Mouse (Mus musculus) embryonic fibroblast, embryonic 13.5 days (primary cell): ENCODE measurements around the gene Nuak2. TPM values are rescaled to one million over a fixed set of nuclear protein-coding genes. Genes with fewer than 3 reads are reported as not detected.
A peak's percentile ranks its signal among the peaks of the same experiment; 100 is the strongest.

ENCODE experiments used
- H3K27ac ChIP-seq: 2 replicates; pipeline ENCODE4 v1.5.1; 2012; ENCODE audit warnings: low read length, control low read depth, inconsistent platforms; ENCODE audit not compliant: insufficient read depth
- H3K4me1 ChIP-seq: 2 replicates; pipeline ENCODE4 v1.6.1; 2011; ENCODE audit warnings: low read length; ENCODE audit not compliant: control insufficient read depth, insufficient read depth
- H3K4me3 ChIP-seq: 2 replicates; pipeline ENCODE4 v1.5.1; 2011; ENCODE audit warnings: mild to moderate bottlenecking, control low read depth, low read length; ENCODE audit not compliant: insufficient read depth
- CTCF ChIP-seq: IDR thresholded peaks from 2 replicates; pipeline ENCODE4 v1.5.1; 2011; ENCODE audit warnings: mild to moderate bottlenecking, control low read depth, low read length, moderate library complexity, borderline replicate concordance; ENCODE audit not compliant: insufficient read depth
- POLR2A ChIP-seq: IDR thresholded peaks from 2 replicates; pipeline ENCODE4 v1.6.1; 2011; ENCODE audit warnings: low read depth, mild to moderate bottlenecking, control low read depth, low read length, moderate library complexity
- polyA plus RNA-seq: library from polyadenylated mRNA; stranded (reverse); fragments of >200 nt; gene quantifications from 2 replicates; pipeline ENCODE4 v1.2.4, GENCODE M21; 2011; ENCODE audit warnings: low read depth; ENCODE audit not compliant: missing spikeins, insufficient read length

The Nuak2 gene
- polyA plus RNA-seq, 1 experiment = 9.2 TPM

DNA sequence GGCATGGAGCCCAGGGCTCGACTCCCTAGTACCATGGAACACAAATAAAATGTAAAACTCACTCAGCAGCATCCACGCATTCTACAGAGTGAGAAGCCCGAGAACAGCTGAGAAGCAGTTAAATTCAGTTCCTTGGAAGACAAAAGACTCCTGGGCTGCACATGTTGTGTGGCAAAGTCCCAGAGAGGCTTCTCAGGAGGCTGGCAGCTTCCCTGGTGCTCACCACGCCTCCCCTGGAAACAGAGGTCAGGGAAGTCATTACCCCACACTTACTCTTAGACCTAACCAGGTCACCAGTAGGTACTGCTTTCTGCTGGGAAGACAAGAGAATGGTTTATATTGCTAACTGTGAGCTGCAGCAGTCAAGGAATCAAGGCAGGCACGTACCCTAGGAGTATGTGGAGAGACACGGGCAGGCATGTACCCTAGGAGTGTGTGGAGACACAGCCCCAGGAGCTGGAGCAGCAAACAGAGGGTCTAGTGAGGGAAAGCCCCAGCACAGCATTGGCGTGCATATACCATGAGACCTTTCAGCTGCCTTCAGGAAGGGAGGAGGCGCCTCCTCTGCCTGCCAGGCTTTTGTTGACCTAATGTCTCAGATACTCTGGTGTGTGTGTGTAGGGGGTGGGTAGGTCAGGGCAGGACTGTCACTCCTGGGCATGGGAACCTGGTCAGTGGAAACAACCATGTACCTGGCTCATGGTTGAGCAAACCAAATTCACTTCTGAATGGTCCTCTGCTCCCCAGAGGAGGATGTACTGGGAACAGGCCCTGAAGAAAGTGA lies 55.6 kb downstream of the Nuak2 start:
- peaks cover 9% of the 10 kb centered on the region; the same call in 1 of the 2 replicates for H3K4me1 ChIP-seq
- TF ChIP-seq POLR2A (no peak), CTCF (no peak)
- H3K27ac ChIP-seq = no peak overlapping the region
- H3K4me3 ChIP-seq = no peak overlapping the region

DNA sequence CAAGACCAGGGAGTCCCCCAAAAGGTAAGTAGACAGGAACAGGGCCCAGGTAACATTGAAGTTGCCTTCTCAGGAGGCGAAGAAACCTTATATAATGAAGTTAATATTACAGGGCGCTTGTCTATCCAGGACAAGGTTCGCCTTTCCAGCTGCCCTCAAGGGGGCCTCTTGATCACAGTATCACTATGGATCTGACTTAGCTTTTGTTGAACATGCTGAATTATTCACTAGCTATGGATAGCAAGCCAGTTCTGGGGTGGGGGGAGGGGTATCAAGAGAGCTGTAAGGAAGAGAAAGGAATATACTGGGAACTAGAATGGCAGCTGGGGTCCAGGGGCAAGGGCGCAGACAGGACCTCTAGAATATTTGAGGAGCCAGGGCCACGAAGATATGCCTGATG lies 56.4 kb downstream of the Nuak2 start:
- no peak overlapping the region for H3K27ac ChIP-seq
- no peak for TF ChIP-seq POLR2A
- TF ChIP-seq CTCF = no peak
- peaks cover 15% of the 10 kb centered on the region for H3K4me1 ChIP-seq
- H3K4me3 ChIP-seq = no peak overlapping the region

DNA sequence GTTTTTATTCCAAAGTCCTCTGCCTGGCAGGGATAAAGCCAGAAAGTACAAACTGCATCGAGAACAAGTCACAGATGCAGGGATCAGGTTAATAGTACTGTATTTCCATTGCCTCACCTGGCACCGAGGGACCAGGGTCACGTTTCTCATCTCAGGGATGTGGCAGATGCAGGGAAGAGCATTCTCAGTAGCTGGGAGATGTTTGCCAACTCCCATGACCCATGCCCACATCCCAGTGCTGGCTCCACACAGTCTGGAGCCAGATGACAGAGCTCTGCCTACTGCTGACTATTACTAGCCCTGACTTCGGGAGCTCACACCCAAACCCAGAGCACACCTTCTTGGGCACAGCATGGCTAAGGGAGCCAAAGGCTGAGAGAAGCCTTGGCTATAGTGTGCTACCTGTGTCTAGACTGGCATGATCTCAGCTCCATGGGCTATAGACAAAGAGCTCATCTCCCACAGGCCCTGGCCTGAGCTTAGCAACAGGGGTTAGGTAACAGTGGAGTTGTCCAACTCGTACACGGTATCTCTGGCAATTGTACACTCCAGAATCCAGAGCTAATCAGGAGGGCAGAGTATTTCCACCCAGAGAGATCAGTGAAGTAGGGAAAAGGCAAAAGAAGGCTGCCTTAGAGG lies 57.1 kb downstream of the Nuak2 start:
- TF ChIP-seq POLR2A (no peak), CTCF (no peak)
- Histone ChIP-seq H3K27ac (no peak overlapping the region), H3K4me1 (peaks cover 15% of the 10 kb centered on the region), H3K4me3 (no peak overlapping the region)

DNA sequence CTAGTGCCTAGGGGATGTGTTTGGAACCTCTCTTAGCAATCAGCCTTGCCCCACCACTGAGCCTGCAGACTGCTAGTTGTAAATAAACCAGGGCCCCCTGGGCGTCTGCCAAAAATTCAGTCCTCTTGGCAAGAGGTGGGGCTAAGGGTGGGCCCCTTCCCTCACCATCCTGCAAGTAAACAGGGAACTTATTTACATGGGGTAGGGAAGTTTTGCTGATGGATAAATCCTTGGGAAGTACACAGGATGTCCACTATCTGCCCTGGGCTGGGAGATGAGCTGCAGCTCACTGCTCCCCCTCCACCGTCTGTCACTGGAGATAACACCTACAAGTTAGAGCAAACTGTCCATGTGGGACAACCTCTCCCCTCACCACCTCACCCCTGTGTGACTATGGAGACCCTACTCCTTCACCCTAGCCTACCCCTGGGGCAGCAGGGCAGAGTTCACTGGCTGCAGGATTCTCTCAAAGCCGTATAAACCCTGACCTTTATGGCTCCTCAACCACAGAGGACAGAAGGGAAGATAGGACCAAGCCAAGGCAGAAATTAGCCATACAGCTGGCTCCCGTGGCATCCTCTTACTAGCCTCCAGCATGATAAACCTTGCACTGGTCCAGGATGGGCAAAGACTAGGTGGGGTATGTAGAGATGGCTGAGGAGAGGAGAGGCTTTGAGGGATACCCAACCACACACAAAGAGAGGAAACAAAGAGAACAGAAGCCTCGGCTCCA lies 58.4 kb downstream of the Nuak2 start:
- Histone ChIP-seq H3K4me3 (no peak overlapping the region), H3K4me1 (peaks cover 18% of the 10 kb centered on the region), H3K27ac (no peak overlapping the region)

DNA sequence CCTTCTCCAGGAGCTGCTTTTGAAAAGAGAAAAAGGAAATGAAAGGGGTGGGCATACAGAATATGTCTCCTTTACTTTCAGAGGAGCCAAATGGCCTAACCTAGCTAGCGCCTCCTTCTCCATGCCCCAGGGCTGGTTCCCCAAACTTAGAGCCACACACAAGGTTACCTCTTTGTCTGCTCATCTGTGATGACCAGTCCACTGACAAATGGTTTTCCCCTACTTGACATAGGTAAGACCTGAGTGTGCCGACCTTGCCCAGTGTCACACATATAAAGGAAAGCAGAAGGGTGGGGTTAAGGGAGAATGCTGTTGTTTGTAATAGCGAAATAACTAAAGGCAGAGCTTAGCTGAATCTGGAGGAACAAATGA lies 58.9 kb downstream of the Nuak2 start:
- H3K27ac ChIP-seq = no peak overlapping the region
- TF ChIP-seq POLR2A (no peak), CTCF (no peak)
- H3K4me1 ChIP-seq = peaks cover 18% of the 10 kb centered on the region
- no peak overlapping the region for H3K4me3 ChIP-seq

More for the DNA sequence above, 58.4 kb downstream of the Nuak2 start:
- TF ChIP-seq POLR2A = no peak
- no peak for TF ChIP-seq CTCF

DNA sequence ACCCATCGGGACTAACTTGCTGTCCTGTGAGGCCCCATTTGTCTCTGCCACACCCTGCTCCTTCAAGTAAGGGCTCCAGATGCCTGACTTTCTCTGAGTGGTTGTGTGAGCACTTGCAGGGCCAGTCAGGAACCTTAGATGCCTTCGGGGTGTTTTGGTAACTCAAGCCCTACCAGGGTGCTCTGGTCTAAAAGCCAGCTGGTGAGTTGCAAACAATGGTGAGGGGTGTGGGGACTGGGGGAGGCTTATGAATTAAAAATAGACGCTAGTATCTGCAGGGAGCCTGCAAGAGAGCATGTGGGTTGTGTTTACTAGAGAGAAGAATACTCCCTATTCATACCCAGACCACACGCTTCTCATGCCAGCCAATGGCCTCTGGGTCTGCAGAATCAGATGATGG lies 59.3 kb downstream of the Nuak2 start:
- H3K27ac ChIP-seq = no peak overlapping the region
- peaks cover 18% of the 10 kb centered on the region for H3K4me1 ChIP-seq
- TF ChIP-seq POLR2A (no peak), CTCF (no peak)
- H3K4me3 ChIP-seq = no peak overlapping the region

DNA sequence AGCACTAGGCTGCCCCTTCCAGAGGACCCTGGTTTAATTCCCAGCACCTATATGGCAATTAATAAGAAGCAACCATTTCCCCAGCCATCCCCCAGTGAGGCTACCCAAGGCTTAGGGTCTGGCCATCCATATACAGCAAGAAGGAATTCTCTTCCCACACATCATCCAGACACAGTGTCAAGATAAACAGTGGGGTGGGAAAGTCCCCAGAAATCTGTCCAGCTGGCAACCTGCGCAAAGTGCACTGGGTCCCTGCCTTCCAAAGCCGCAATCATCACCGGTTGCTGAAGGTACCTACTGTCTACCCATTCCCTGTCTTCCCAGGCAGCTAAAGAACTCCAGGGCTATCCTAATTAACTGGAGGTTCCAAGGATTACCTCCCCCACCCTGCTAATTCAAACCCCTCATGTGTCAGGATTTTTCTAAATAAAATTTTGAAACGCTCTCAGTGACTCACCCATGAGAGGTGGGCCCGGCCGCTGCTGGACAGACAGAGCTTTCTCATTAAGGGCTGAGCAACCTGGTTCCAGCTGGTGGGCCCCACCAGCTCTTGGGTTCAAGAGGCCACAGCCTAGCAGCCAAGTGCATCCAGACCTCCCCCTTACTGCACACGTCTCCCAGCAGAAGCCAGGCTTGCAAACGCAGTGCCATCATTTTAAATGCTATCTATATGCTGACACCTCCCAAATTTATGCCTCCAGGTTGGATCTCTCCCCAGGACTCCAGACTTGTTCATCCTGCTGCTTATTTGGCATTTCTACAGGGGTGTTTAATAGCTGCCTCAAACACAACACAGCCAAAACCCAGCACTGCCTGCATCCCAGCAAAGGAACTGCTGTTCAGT lies 60.5 kb downstream of the Nuak2 start:
- H3K4me3 ChIP-seq = no peak overlapping the region
- peaks cover 14% of the 10 kb centered on the region for H3K4me1 ChIP-seq
- no peak for TF ChIP-seq POLR2A
- TF ChIP-seq CTCF = no peak
- H3K27ac ChIP-seq = peak overlapping the region; percentile 8; the same call in 1 of the 2 replicates

DNA sequence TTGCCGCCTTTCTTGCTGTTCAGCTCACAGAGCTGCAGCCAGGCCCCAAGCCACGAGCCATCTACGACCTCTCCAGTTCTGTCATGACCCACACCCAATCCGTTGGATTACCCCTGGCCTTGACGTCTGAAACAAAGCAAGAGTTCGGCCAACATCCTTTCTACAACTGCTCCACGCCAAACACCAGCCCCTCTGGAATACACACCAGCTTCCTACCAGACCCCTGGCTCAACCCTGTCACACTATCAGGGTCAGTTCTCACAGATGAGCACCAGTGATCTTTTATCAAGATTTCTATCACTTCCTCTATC lies 61.1 kb downstream of the Nuak2 start:
- Histone ChIP-seq H3K27ac (peak overlapping the region; percentile 8; the same call in 1 of the 2 replicates), H3K4me1 (peaks cover 14% of the 10 kb centered on the region), H3K4me3 (no peak overlapping the region)
- no peak for TF ChIP-seq POLR2A
- no peak for TF ChIP-seq CTCF

DNA sequence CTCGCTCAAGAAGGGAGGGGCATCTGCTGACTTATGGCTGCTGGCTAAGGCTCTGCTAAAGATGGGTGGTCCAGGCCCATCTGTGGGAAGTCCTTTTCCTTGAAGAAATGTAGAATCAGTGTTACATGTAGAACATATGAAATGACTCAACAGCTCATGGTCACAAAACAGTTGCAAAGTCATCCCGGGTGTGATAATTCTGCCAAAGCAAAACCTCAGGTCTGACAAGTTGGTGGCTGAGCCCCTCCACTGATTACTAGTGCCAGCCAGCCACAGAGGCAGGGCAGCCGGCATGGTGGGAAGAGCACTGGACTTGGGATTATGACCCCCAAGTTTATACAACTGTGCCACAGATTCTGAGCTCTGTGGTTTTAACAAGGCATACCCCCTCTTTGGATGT lies 61.9 kb downstream of the Nuak2 start:
- TF ChIP-seq POLR2A (no peak), CTCF (no peak)
- H3K4me1 ChIP-seq = peaks cover 14% of the 10 kb centered on the region
- H3K4me3 ChIP-seq = no peak overlapping the region
- no peak overlapping the region for H3K27ac ChIP-seq
